Mouse (Mus musculus) MEL (cell line): ENCODE measurements around the gene Gmeb2.

Experiments used
- CTCF ChIP-seq, 3 experiments: IDR thresholded peaks in 2 of 3; conservative IDR thresholded peaks in 1 of 3; 2 replicates each; pipeline ENCODE4 v1.5.1; 2011 to 2012; ENCODE audit warnings: low read length in 3 of 3, low read depth in 2 of 3, mild to moderate bottlenecking in 2 of 3, improper control_type of control experiment in 1 of 3, inconsistent platforms in 1 of 3, mixed read lengths in 1 of 3, moderate library complexity in 1 of 3; ENCODE audit not compliant: control insufficient read depth in 1 of 3, insufficient read depth in 1 of 3, poor library complexity in 1 of 3, severe bottlenecking in 1 of 3
- NRF1 ChIP-seq: IDR thresholded peaks from 2 replicates; pipeline ENCODE4 v1.6.1; 2014; ENCODE audit warnings: low read depth, mild to moderate bottlenecking, inconsistent platforms, low read length, improper control_type of control experiment, moderate library complexity; ENCODE audit not compliant: poor library complexity, insufficient read depth, severe bottlenecking
- USF1 ChIP-seq: IDR thresholded peaks from 2 replicates; pipeline ENCODE4 v1.6.1; 2014; ENCODE audit warnings: low read depth, mild to moderate bottlenecking, inconsistent platforms, low read length, improper control_type of control experiment, moderate library complexity

DNA sequence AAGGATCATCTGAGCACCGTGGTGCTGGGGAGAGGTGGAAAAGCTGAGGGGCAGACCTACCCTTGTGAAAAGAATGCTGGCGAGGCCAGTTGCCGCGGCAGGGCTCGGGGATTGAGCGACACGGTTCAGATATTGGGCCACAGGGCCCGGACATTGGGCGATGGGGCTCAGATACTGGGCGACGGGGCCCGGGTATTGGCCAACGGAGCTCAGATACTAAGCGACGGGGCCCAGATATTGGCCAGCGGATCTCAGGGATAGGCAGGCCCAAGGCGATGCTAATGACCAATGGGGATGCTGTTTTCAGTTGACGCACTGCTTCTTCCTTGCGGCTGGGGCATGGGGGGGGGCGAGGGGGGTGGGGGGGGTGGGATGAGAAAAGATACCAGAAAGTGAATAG lies 56.7 kb downstream of the Gmeb2 start:
- TF ChIP-seq CTCF (IDR thresholded peaks at IDR 0.05 in 2 of 3, conservative IDR thresholded peaks at IDR 0.05 in 1 of 3; ENCODE audit: control insufficient read depth in 1 of 3, insufficient read depth in 1 of 3, low read depth in 2 of 3, low read length in 3 of 3, poor library complexity in 1 of 3, severe bottlenecking in 1 of 3) (no peak), USF1 (no peak), NRF1 (no peak)
